Mouse (Mus musculus): ENCODE measurements around the gene Fastkd5.
"Not testable (repeated sequence)": the region's sequence is repeated elsewhere in the genome, so short reads cannot be mapped to it uniquely, and the experiment has no call there.

DNA sequence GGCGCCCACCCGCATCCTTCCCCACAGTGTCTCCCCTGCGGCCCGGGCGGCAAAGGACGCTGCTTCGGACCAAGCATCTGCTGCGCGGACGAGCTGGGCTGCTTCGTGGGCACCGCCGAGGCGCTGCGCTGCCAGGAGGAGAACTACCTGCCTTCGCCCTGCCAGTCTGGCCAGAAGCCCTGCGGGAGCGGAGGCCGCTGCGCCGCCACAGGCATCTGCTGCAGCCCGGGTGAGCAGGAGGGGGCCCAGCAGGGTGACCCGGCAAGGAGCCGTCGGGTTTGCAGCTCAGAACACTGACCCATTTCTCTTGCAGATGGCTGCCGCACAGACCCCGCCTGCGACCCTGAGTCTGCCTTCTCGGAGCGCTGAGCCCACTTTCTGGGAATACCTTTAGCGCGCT lies 53.3 kb downstream of the Fastkd5 start:
- not testable (repeated sequence) for TF ChIP-seq CTCF (IDR thresholded peaks at IDR 0.05; ENCODE audit: borderline replicate concordance, control insufficient read depth, extremely low read depth, insufficient read depth, low read length, poor library complexity); POLR2A (IDR thresholded peaks at IDR 0.05; ENCODE audit: control insufficient read depth, extremely low read depth, insufficient read depth, low read length, poor library complexity)

All from thymus, adult 2 months (tissue).